Mouse (Mus musculus) liver, embryonic 14.5 days (tissue): Measurements from ENCODE around the gene Piezo1. TPM values are rescaled to one million over a fixed set of nuclear protein-coding genes. Genes with fewer than 3 reads are reported as not detected.

ENCODE experiments used
- ATAC-seq: fragments of 200-750 bp; cut with Nextera tagmentation; 2 replicates; pipeline ENCODE4 v1.8.0; 2017; ENCODE audit warnings: moderate number of reproducible peaks, mild to moderate bottlenecking, moderate library complexity; ENCODE audit not compliant: insufficient read depth
- DNase-seq, 3 experiments: peaks; one replicate each; pipeline ENCODE4 v3.0.0-alpha.2; 2012 to 2013; ENCODE audit warnings: low read depth in 3 of 3, low spot score in 3 of 3
- H3K27ac ChIP-seq: fragments of 300-500 bp; sonication (generic); 2 replicates; pipeline ENCODE4 v1.5.1; 2014; ENCODE audit warnings: moderate library complexity, mild to moderate bottlenecking, control low read depth, inconsistent platforms
- H3K27me3 ChIP-seq: fragments of 300-500 bp; sonication (generic); 2 replicates; pipeline ENCODE4 v1.6.1; 2014; ENCODE audit warnings: mild to moderate bottlenecking, low read length, moderate library complexity; ENCODE audit not compliant: control insufficient read depth, insufficient read depth
- H3K36me3 ChIP-seq: fragments of 300-500 bp; sonication (generic); replicated peaks from 2 replicates; pipeline ENCODE4 v1.6.1; 2014; ENCODE audit warnings: low read depth; ENCODE audit not compliant: control insufficient read depth, insufficient read depth
- H3K4me1 ChIP-seq, 2 experiments: fragments of 200-500 bp in 1 of 2; fragments of 300-500 bp in 1 of 2; sonication (generic) in 1 of 2; replicated peaks; 2 replicates each; pipeline ENCODE4 v1.6.1; 2012 to 2014; ENCODE audit warnings: antibody characterized with exemption in 1 of 2, inconsistent platforms in 1 of 2, low read length in 1 of 2; ENCODE audit not compliant: control insufficient read depth in 2 of 2, insufficient read depth in 2 of 2
- H3K4me2 ChIP-seq: fragments of 300-500 bp; sonication (generic); 2 replicates; pipeline ENCODE4 v1.6.1; 2014; ENCODE audit warnings: low read depth, mild to moderate bottlenecking, control low read depth, moderate library complexity
- H3K4me3 ChIP-seq, 2 experiments: fragments of 200-500 bp in 1 of 2; fragments of 300-500 bp in 1 of 2; sonication (generic) in 1 of 2; 2 replicates each; pipeline ENCODE4 v1.5.1; 2012 to 2014; ENCODE audit warnings: low read depth in 2 of 2, low read length in 2 of 2, mild to moderate bottlenecking in 2 of 2, control low read depth in 1 of 2, inconsistent platforms in 1 of 2, moderate library complexity in 1 of 2; ENCODE audit not compliant: insufficient read depth in 1 of 2
- H3K9ac ChIP-seq: fragments of 300-500 bp; sonication (generic); replicated peaks from 2 replicates; pipeline ENCODE4 v1.6.1; 2014; ENCODE audit warnings: mild to moderate bottlenecking, control low read depth, moderate library complexity
- H3K9me3 ChIP-seq: fragments of 300-500 bp; sonication (generic); 2 replicates; pipeline ENCODE4 v1.6.1; 2016; ENCODE audit warnings: low read length, mixed read lengths; ENCODE audit not compliant: control insufficient read depth
- CTCF ChIP-seq: IDR thresholded peaks from 2 replicates; pipeline ENCODE4 v1.5.1; 2016; ENCODE audit warnings: antibody characterized with exemption, low read depth, control low read depth
- EP300 ChIP-seq: IDR thresholded peaks from 2 replicates; pipeline ENCODE4 v1.6.1; 2016; ENCODE audit warnings: antibody characterized with exemption, low read depth
- WGBS: fragments of 180-500 bp; shearing (Covaris S2); extraction: QIAGEN DNeasy Blood & Tissue Kit; methylation state at CpG from one replicate; pipeline ENCODE4 v1.1.7; 2014; ENCODE audit not compliant: insufficient replicate concordance; 5-methylcytosine and 5-hydroxymethylcytosine counted together
- polyA plus RNA-seq, 2 experiments: library from polyadenylated mRNA; depleted of rRNA in 1 of 2; stranded (reverse) in 1 of 2; unstranded in 1 of 2; fragments of >200 nt; fragmentation: Nextera tagmentation in 1 of 2; extraction: Ambion mirVana in 1 of 2; gene quantifications; 2 replicates each; pipeline versions ENCODE4 v1.2.1 to v1.2.3; 2012 to 2014

Gene Piezo1
- polyA plus RNA-seq, 2 experiments = 12.6 to 60.9 TPM

DNA sequence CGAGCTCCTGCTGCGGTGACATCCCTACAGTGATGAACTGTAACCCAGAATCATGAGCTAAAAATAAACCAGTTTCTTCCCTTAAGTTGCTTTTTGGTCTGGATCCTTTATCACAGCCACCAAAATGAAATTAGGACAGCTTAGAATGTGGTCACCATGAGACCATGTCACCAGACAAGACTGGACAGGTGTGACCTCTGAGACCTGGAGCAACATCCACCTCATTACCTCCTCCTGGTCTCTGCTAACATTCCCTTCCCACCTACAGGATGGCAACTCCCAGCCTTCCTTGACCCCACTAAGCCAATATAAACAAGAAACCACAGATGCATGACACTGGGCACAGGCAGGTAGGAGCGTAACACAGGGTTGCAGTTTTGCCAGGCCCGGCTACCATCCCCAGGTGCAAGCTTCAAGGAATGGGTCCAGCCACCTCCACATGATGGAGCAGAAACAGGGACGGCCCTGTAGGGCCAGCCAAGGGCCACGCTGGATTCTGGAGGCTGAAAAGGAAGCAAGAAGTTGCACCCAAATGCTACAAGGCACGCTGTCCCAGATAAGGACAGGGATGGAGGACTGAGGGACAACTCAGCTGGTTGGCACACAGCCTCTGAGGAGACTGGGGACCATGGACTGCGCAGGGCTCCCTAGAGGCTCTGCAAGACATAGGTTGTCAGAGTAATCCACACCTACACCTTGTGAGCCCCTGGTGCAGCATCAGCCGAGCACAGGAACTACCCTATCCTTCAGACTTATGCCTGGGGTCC, 12.6 kb downstream of the Piezo1 start:
- ATAC-seq = peak; percentile 34

GRCm38 (mm10) chr8:122537812-122538211, 13.3 kb downstream of the Piezo1 start:
- 9% methylated on average over 2 of the region's 2 CpGs for WGBS
- Histone ChIP-seq H3K4me1 (peaks cover 46 to 62% of the 10 kb centered on the region in 2 experiments), H3K4me3 (peak overlapping the region; percentile 39 to 45), H3K36me3 (peaks cover 18% of the 10 kb centered on the region), H3K27me3 (no peaks in the 10 kb centered on the region), H3K4me2 (peak overlapping the region; percentile 91), H3K9me3 (no peaks in the 10 kb centered on the region), H3K27ac (peak overlapping the region; percentile 98), H3K9ac (peak overlapping the region; percentile 79)
- TF ChIP-seq EP300 (peak; percentile 98), CTCF (no peak)
- ATAC-seq (peak; percentile 92), DNase-seq (peak; percentile 84 to 91 (median 85))

More for the DNA sequence above, 12.6 kb downstream of the Piezo1 start:
- no peaks in the 10 kb centered on the region for H3K27me3 ChIP-seq
- peak overlapping the region in 1 of 2 experiments; percentile 45; a peak in 1 of 4 replicates for H3K4me3 ChIP-seq
- H3K4me1 ChIP-seq = peaks cover 46 to 67% of the 10 kb centered on the region in 2 experiments
- peak overlapping the region; percentile 98 for H3K27ac ChIP-seq
- H3K36me3 ChIP-seq = peaks cover 25% of the 10 kb centered on the region
- TF ChIP-seq CTCF (no peak), EP300 (no peak)
- H3K9me3 ChIP-seq = no peaks in the 10 kb centered on the region
- H3K4me2 ChIP-seq = peak overlapping the region; percentile 91
- peak in 1 of 3 experiments; percentile 61 for DNase-seq
- WGBS = 46% methylated on average over 9 of the region's 9 CpGs
- H3K9ac ChIP-seq = peak overlapping the region; percentile 79

GRCm38 (mm10) chr8:122537033-122537432, 14.1 kb downstream of the Piezo1 start:
- Histone ChIP-seq H3K27ac (peak overlapping the region; percentile 98), H3K4me1 (peaks cover 44 to 55% of the 10 kb centered on the region in 2 experiments), H3K27me3 (no peaks in the 10 kb centered on the region), H3K36me3 (peaks cover 12% of the 10 kb centered on the region), H3K9me3 (no peaks in the 10 kb centered on the region), H3K4me3 (peak overlapping the region; percentile 39 to 45; a peak in 3 of 4 replicates), H3K4me2 (peak overlapping the region; percentile 91), H3K9ac (peak overlapping the region; percentile 79)
- WGBS = 25% methylated on average over 6 of the region's 6 CpGs
- ATAC-seq (no peak), DNase-seq (no peak)
- TF ChIP-seq CTCF = no peak
- TF ChIP-seq EP300 = no peak

- no peak for DNase-seq
- H3K4me2 ChIP-seq = no peak overlapping the region
- no peak overlapping the region for H3K4me3 ChIP-seq
- H3K4me1 ChIP-seq = peaks cover 12 to 22% of the 10 kb centered on the region in 2 experiments
- H3K36me3 ChIP-seq = no peaks in the 10 kb centered on the region; the same call in 1 of the 2 replicates
- no peak for TF ChIP-seq CTCF
- no peak for TF ChIP-seq EP300
- H3K27me3 ChIP-seq = no peaks in the 10 kb centered on the region
- no peak overlapping the region for H3K27ac ChIP-seq
- no peak; the same call in 1 of the 2 replicates for ATAC-seq
- no peaks in the 10 kb centered on the region for H3K9me3 ChIP-seq
- 88% methylated on average over 8 of the region's 8 CpGs for WGBS
- H3K9ac ChIP-seq = no peak overlapping the region
These were observed 19.8 kb downstream of the Piezo1 start for GRCm38 (mm10) chr8:122531312-122531711.

DNA sequence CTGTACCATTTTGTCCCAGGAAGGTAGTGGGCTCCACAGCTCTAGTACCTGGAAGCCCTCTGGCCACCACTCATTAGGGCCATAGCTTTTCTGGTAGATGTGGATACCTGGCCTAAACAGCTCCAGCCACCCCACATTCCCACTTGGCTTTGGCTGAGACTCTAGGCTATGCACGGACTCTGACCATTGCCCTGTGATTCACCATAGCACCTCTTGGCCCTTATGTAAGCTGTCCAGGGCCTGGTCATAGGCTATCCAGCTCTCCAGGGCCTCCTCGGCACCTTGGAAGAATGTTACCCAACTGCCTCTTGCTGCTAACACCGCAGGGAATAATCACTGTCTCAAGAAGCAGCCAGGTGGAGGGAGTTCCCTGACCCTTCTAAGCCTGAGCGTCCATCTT, 22.0 kb downstream of the Piezo1 start:
- Histone ChIP-seq H3K27me3 (no peaks in the 10 kb centered on the region), H3K27ac (no peak overlapping the region), H3K9ac (no peak overlapping the region), H3K9me3 (no peaks in the 10 kb centered on the region), H3K4me1 (peaks cover 24 to 35% of the 10 kb centered on the region in 2 experiments), H3K4me2 (no peak overlapping the region), H3K4me3 (no peak overlapping the region), H3K36me3 (no peaks in the 10 kb centered on the region)
- DNase-seq = no peak
- WGBS = 87% methylated on average over 4 of the region's 4 CpGs
- ATAC-seq = no peak
- TF ChIP-seq CTCF (no peak), EP300 (no peak)
